13 mouse cellular contexts compared by ENCODE assay signal in genomic region chr14:91717521-91717920, GRCm38 (mm10).
"Had no signal": no experiment of that assay in that cellular context is flagged by ENCODE, and none has a peak within 500 bp of the region (broad histone marks: within the 10 kb centered on the region; RNA-seq: fewer than 3 reads in every experiment).

No protein-coding gene starts in this region.

- DNase-seq: gastrocnemius, adult 2 months; gastrocnemius, postnatal 10 days; gastrocnemius, postnatal 25 days; heart, adult 18-20 months; heart, postnatal 10 days; heart, postnatal 4 days; kidney, adult 18-20 months; kidney, adult 8-10 months; kidney, postnatal 10 days; kidney, postnatal 25 days; kidney, postnatal 4 days; liver; liver, embryonic 13.5 days had no signal
